In genomic region chr15:100040541-100041266, GRCm38 (mm10) we compare ENCODE assay signal across 7 mouse cellular contexts. TPM values are rescaled to one million over a fixed set of nuclear protein-coding genes. Genes with fewer than 3 reads are reported as not detected.
A peak's percentile ranks its signal among the peaks of the same experiment; 100 is the strongest.
DNase-seq lines count a peak whose midpoint lies in the region; ATAC-seq lines count a peak whose summit lies in the region.

No protein-coding gene starts in this region.

- H3K4me2 ChIP-seq in heart, embryonic 12.5 days, result peak overlapping the region; percentile 58
- H3K4me2 ChIP-seq in liver, embryonic 13.5 days, result peak overlapping the region; percentile 97
- peak overlapping the region; percentile 73 for H3K4me2 ChIP-seq in stomach, embryonic 15.5 days

- H3K36me3 ChIP-seq in megakaryocyte, embryonic 14.5 days (replicated peaks; ENCODE audit: low read length), result no peaks in the 10 kb centered on the region
- H3K36me3 ChIP-seq in heart, embryonic 12.5 days, result no peaks in the 10 kb centered on the region
- H3K36me3 ChIP-seq in liver, embryonic 13.5 days, result no peaks in the 10 kb centered on the region
- no peaks in the 10 kb centered on the region for H3K36me3 ChIP-seq in stomach, embryonic 15.5 days

- no peak for ATAC-seq in megakaryocyte, adult 5-6 weeks (ENCODE audit: poor library complexity, severe bottlenecking)
- no peak for ATAC-seq in heart, embryonic 12.5 days (ENCODE audit: insufficient number of reproducible peaks, low FRiP score)
- ATAC-seq in liver, embryonic 13.5 days (ENCODE audit: low read depth), result no peak
- no peak for ATAC-seq in stomach, embryonic 15.5 days (ENCODE audit: insufficient read depth, low FRiP score, low read depth)

- peak overlapping the region; percentile 69 for H3K9ac ChIP-seq in heart, embryonic 12.5 days
- H3K9ac ChIP-seq in liver, embryonic 13.5 days, result no peak overlapping the region
- no peak overlapping the region for H3K9ac ChIP-seq in stomach, embryonic 15.5 days

- peak overlapping the region; percentile 28 for H3K27ac ChIP-seq in heart, embryonic 12.5 days (ENCODE audit: poor library complexity, severe bottlenecking)
- no peak overlapping the region for H3K27ac ChIP-seq in liver, embryonic 13.5 days
- H3K27ac ChIP-seq in stomach, embryonic 15.5 days, result peak overlapping the region; percentile 27; the same call in 1 of the 2 replicates

- H3K27me3 ChIP-seq in megakaryocyte, embryonic 14.5 days (replicated peaks), result peaks cover 7% of the 10 kb centered on the region
- no peaks in the 10 kb centered on the region for H3K27me3 ChIP-seq in heart, embryonic 12.5 days (replicated peaks)
- H3K27me3 ChIP-seq in liver, embryonic 13.5 days, result peaks cover 36% of the 10 kb centered on the region
- H3K27me3 ChIP-seq in stomach, embryonic 15.5 days (replicated peaks), result no peaks in the 10 kb centered on the region

- peak; percentile 60 to 67 for DNase-seq in cerebellum, postnatal 25 days
- DNase-seq in liver, embryonic 13.5 days, result no peak
- no peak for DNase-seq in c-Kit-positive CD71-positive TER-119-positive erythroid progenitor cells, embryonic 14.5 days (ENCODE audit: low spot score)

- H3K9me3 ChIP-seq in megakaryocyte, embryonic 14.5 days, result no peaks in the 10 kb centered on the region
- no peaks in the 10 kb centered on the region for H3K9me3 ChIP-seq in heart, embryonic 12.5 days (replicated peaks)
- no peaks in the 10 kb centered on the region for H3K9me3 ChIP-seq in liver, embryonic 13.5 days (replicated peaks)
- no peaks in the 10 kb centered on the region for H3K9me3 ChIP-seq in stomach, embryonic 15.5 days

- peaks cover 44% of the 10 kb centered on the region for H3K4me1 ChIP-seq in megakaryocyte, embryonic 14.5 days
- H3K4me1 ChIP-seq in heart, embryonic 12.5 days (replicated peaks), result peaks cover 36% of the 10 kb centered on the region
- H3K4me1 ChIP-seq in liver, embryonic 13.5 days (replicated peaks), result peaks cover 39% of the 10 kb centered on the region
- peaks cover 26% of the 10 kb centered on the region for H3K4me1 ChIP-seq in stomach, embryonic 15.5 days

- WGBS in heart, embryonic 12.5 days, result 25% methylated on average over 14 of the region's 14 CpGs
- 22% methylated on average over 14 of the region's 14 CpGs for whole genome bisulfite sequencing in liver, embryonic 13.5 days (ENCODE audit: insufficient replicate concordance)
- WGBS in stomach, embryonic 15.5 days, result 29% methylated on average over 14 of the region's 14 CpGs

- H3K4me3 ChIP-seq in megakaryocyte, embryonic 14.5 days (replicated peaks), result peak overlapping the region; percentile 77
- peak overlapping the region; percentile 17 for H3K4me3 ChIP-seq in heart, embryonic 12.5 days
- peak overlapping the region; percentile 11; the same call in 1 of the 2 replicates for H3K4me3 ChIP-seq in liver, embryonic 13.5 days (replicated peaks)
- no peak overlapping the region for H3K4me3 ChIP-seq in stomach, embryonic 15.5 days (replicated peaks)

RNA-seq across cellular contexts. Expression of gene Dip2b, which starts 2.2 kb away (rescaled TPM):
- 0.46 TPM in 1 of 2 replicates, not detected in the other for polyA plus RNA-seq in megakaryocyte, embryonic 14.5 days (2012; ENCODE audit: insufficient read depth, low replicate concordance)
- 17.2 and 17.6 TPM in 2 replicates for total RNA-seq in megakaryocyte, adult 5-6 weeks (2015)
- 13.5 and 14.4 TPM in 2 replicates for total RNA-seq in megakaryocyte, adult 5-6 weeks (2017)
- 16.3 and 18.6 TPM in 2 replicates for polyA plus RNA-seq in heart, embryonic 12.5 days (2016; fragmentation: Nextera tagmentation; extraction: Ambion mirVana)
- 2.1 and 2.2 TPM in 2 replicates for polyA plus RNA-seq in liver, embryonic 13.5 days (2015; fragmentation: Nextera tagmentation; extraction: Ambion mirVana)
- polyA plus RNA-seq in stomach, embryonic 15.5 days (2015; fragmentation: Nextera tagmentation; extraction: Ambion mirVana), result 9.8 and 10.6 TPM in 2 replicates

Comparison
In these comparisons a context has a peak if more than half of its experiments do, and no peak if none do; other contexts are left out.
1. DNase-seq: peak in cerebellum, postnatal 25 days (2 of 2); none in liver, embryonic 13.5 days (single experiment) and c-Kit-positive CD71-positive TER-119-positive erythroid progenitor cells, embryonic 14.5 days (single experiment).
2. Peak in every context shown above with its lines, with median percentiles within 50 percentile points of each other: H3K4me2 ChIP-seq.